Mouse (Mus musculus) mature B cell (primary cell): ENCODE results near the gene Npas3.

Experiments used
- in situ Hi-C: fragments of 300-500 bp; cut with MboI; formaldehyde crosslinking; loops from 2 replicates; pipeline ENCODE4 v1.14.3; 2019

Gene Npas3

DNA sequence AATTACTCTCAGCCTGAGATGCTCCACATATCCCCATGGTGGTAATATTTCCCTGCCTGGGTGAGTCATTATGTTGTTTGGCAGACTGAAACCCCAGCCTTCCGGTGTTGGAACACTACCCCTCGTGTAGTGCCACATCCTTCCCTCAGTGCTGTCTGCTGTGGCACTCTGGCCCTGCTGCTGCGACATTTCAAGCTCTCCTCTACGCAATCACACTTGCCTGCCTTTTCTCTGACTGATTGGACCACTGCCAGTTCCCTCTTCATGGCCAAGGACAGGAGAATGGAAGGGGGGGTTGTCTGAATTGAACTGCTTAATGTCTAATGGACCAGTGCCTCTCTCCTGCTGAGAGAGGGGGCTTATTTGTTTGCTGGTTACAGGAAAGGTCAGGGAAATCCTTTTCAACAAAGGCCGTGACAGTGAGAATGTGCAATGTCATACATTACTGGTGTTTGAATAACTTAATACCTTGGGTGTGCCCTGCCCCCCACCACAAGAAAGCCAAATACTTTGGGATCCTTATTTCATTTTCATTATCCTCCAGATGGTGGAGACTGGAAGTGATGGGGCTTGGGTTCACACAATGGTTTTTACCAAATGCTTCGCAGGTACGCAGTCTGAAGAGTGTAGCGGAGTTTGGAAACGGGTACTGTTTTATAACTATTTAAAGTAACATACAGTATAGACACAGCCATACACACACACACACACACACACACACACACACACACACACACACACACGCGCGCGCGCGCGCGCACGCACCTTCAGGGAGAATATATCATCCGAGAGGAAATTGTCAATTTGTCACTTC, 339.4 kb downstream of the Npas3 start:
- in situ Hi-C loops: no loop called here

DNA sequence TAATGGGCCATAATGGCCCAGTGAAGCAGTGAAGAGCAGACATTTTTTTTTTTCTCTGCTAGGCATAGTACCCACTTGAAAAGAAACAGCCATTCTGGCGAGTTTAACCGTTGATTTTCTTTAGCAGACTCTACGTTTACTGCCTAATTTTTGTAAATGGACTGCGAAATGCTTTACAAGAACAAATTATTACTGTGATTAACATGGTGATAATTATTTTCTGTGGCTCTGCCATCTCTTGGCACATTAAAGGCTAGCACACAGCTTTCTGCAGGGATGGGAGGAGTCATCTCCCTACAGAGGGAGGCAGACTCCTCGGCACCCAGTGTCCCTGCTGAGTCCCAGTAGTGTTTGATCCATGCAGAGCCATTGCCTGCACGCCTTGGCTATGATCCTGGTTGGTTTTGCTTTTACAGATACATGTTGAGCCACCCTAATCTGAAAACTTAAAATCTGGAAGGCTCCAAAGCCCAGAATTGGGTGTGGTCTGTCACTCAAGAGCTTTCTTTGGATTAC, 341.0 kb downstream of the Npas3 start:
- in situ Hi-C loops: no loop called here

DNA sequence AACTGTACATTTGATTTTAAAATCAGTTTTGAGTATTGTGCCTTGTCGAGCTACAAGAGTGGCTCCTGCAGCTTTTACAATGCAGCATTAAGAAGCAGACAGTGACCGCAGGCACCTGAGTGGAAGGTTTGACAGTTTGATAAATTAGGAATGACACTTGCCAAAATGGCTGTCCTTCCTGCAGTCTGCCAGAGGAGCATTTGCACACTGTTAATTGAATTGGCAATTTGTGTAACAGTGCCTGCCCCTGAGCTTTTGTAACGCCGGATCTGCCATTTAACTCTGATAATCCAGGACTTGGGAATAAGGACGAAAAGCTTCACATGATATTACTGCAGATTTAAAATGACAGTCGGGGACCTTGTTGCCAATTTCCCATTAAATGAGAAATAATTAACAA, 357.2 kb downstream of the Npas3 start:
- in situ Hi-C loops: no loop called here

DNA sequence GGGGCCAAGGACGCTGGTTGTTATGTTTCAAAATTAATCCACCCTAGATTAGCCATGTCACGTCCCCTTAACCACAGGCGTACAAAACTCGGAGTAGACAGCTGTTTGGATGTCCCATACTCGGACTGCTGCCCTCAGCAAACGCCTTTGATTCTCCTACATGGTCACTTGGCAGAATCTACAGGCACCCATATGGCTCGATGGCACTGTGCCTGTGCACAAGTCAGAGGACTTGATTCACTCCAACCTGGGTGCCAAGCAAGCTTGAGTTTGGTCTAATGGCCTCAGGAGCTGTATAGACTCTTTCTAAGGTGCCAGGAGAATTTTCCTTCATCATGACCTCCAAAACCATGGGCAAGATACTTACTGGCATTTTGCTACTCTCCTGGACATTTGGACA, 363.6 kb downstream of the Npas3 start:
- in situ Hi-C loops: no loop called here

DNA sequence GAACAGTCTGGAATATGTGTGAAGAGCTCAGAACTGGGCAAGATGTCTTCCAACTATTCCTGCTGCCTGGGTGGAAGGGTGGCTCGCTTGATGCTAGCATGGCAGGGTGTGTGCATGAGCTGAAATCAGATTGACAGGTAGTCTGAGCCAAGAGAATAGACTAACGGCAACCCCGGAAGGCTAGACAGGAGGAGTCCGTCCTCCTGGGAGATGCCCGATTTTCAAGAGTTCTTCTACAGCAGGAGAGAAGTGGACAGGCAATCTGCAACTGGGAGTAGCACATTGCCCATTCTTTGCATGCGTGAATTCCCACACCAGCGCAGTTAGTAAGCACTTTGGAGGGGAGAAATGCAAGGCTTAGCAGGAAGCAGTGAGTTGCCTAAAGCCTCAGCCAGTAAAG, 372.8 kb downstream of the Npas3 start:
- in situ Hi-C loops: no loop called here

GRCm38 (mm10) chr12:53623793-53624192, 375.3 kb downstream of the Npas3 start:
- in situ Hi-C loops: no loop called here

DNA sequence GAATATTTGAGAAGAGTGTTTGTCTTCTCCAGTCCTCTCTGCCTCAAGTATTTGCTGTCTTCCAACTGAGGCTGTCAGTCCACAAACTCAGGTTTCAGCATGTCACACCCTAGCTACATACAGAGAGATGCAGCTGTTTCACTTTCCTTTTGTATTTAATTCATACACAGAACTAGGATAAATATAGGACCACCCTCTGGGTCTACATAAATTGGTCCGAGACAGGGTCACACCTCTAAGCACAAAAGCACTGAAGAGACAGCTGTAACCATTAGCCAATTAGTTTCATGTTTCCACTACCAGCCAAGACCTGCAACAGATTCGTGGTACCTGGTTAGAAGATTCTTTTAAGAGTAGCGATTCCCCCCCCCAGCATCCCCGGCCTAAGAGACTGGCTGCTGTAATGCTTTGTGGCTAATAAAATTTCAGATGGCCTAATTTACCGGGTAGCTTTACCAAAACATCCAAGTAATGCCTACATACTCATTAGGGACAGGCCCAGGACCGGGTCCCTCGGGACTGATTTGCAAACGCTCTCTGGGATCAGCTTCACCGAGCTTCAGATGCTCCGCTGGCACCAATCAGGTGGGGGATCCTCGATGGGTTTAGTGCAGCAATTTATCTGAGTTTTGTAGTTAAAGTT, 376.0 kb downstream of the Npas3 start:
- in situ Hi-C loops: no loop called here

- in situ Hi-C loops: no loop called here
These were observed 381.1 kb downstream of the Npas3 start for GRCm38 (mm10) chr12:53629483-53630120.

- in situ Hi-C loops: no loop called here
These were observed 382.1 kb downstream of the Npas3 start for GRCm38 (mm10) chr12:53630607-53631006.

DNA sequence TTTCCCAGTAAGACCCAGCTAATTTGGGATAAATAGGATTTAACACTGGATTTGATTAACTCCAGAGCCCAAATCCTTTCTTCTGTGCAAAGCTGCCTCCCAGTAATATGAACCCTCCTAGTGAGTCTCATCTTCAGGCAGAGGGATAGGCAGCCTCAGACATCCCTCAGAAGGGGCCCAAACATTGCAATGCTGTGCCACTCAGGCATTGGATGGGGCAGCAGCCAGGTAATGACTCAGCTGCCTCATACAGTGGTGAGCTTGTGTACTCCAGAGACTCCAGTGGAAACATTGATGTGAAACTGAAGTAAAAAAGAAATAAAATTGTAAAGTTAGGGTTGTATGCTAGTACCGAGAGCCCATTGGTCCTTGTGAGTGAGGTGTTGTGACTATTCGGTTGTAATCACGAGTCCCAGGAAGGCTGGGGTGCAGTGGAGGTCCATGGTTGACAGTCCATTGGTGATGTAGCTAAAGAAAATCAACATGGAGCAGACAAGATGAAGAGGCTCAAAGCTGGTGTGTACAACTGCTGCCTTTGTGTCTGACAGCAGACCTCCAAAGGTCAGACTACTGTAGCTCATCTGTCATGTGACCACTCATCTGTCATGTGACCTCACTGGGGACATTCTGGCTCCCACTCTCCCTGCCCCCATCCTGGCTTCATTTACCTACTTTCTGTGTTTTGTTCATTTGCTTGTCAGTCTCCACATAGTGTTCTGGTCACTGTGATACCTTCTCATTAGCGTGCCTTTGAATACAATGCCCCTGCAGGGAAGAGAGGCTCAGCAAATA, 383.0 kb downstream of the Npas3 start:
- in situ Hi-C loops: no loop called here

DNA sequence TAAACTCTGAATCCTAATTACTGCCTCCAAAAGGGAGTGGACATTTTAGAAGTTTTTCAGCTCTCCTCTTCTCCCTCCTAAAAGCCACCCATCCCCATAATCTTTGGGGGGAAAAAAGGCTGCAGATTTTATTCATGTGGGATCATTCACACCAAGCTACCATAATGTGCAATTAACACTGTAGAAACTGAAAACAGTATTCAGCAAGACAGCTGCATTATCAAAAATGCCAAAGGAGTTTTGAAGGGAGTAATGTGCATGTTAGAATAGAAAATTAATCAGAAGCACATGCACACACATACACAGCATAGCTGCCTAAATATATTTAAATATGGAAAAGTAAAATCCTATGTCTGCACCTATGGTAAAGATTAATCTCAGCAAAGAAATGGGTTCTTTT, 390.1 kb downstream of the Npas3 start:
- in situ Hi-C loops: no loop called here

- in situ Hi-C loops: no loop called here
These were observed 398.8 kb downstream of the Npas3 start for GRCm38 (mm10) chr12:53647282-53647681.

DNA sequence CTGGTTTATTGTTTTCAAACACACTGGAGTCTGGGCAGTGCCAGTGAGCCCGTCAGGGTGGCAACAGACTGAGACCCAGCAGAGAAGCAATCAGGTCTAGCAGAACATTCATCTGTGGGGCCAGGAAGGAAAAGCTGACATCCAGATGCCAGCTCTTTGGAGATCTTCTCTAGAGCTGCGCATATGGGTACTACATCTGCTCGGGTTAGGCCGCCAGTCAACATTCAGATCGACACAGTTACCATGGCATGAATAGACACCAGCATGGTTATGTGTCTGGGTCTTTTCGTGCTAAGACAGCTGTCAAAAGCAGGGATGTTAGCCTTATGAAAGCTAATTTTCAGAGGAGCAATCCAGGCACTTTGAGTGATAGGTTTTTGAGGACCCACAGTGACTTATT, 407.8 kb downstream of the Npas3 start:
- in situ Hi-C loops: no loop called here

DNA sequence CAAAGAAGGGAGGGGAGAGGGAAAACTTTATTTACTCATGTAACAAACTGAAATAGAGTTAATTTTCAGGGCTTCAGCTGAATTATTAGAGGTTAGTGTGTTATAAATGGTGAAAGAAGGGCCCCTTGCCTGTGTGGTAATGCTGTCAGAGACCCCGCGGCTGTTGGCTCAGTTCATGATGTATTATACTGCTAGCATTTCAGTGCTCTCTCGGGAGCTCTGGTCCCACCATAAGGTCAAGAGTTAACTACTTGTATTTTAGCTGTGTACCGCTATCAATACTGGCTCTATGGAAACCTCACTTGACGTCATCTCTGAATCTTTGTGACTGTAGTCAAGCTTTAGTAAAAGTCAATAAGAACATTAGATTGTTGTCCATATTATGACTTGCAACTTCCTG, 415.6 kb downstream of the Npas3 start:
- in situ Hi-C loops: no loop called here

- in situ Hi-C loops: no loop called here
These were observed 423.4 kb downstream of the Npas3 start for GRCm38 (mm10) chr12:53671846-53672245.

GRCm38 (mm10) chr12:53677091-53677630, 428.7 kb downstream of the Npas3 start:
- in situ Hi-C loops: no loop called here

DNA sequence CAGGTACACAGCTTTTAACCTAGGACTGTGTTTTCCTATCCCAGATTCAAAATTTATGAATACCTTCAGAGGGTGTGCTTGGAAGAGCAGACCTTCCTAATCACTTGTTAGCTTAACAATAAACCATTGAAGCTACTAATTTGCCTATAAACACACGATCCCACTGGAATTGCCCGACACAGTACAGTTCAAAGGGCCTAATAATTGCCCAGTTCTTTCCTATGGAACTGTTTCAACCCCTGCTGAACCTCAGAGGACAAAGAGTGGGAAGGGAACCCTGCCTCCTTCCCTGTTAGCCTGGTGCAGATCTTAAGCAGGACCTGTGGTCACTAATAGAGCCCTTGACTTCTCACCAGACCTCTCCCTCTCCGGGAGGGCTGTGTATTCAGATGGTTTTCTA, 429.7 kb downstream of the Npas3 start:
- in situ Hi-C loops: no loop called here

- in situ Hi-C loops: no loop called here
These were observed 430.7 kb downstream of the Npas3 start for GRCm38 (mm10) chr12:53679161-53679560.

DNA sequence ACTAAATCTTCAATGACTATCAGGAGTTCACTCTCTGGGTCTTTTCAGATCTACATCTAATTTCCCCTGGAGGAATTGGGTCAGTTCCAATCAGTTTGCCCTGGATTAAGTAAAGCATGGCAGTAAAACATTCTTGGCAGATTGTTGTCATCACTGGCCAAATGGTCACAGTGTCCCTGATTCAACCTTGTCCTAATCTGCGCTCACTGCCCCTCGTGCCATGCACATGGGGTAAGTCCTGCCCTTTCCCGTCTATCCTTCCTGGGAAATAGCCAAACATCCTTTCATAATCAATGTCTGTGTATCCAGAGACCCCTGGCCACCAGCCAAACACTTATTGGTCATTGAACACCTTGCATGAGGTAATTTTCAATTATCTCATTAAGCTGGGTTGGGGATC, 432.0 kb downstream of the Npas3 start:
- in situ Hi-C loops: no loop called here

- in situ Hi-C loops: no loop called here
These were observed 433.6 kb downstream of the Npas3 start for GRCm38 (mm10) chr12:53682036-53682435.

- in situ Hi-C loops: no loop called here
These were observed 444.0 kb downstream of the Npas3 start for GRCm38 (mm10) chr12:53692471-53692870.

DNA sequence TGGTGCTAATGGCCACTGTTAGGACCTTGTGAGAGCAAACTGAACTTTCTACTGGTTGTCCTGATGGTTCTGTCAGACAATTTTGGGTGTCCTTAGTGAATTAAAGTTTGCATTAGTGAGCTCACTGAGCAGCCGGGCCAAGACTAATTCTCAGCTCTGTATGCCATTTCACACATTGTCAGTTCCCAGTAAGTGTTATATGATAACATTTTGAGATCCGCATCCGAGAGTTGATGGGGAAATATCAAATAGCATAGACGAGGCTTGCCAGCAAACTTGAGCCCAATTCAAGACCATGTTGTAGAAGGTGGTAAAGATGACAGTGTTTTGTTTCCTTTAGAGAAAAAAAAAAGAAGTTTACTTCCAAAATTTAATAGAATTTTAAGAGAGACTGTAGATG, 445.9 kb downstream of the Npas3 start:
- in situ Hi-C loops: no loop called here
